Mouse (Mus musculus) embryonic fibroblast, embryonic 13.5 days (primary cell): ENCODE measurements at regions not wholly inside any gene's neighbourhood (a gene's known extent, or its start where the extent isn't known, plus 50 kb on each side); places are given as distances from the start of the nearest gene placed in this dataset.

Experiments
- CTCF ChIP-seq: IDR thresholded peaks from 2 replicates; pipeline ENCODE4 v1.5.1; 2011; ENCODE audit warnings: mild to moderate bottlenecking, control low read depth, low read length, moderate library complexity, borderline replicate concordance; ENCODE audit not compliant: insufficient read depth
- POLR2A ChIP-seq: IDR thresholded peaks from 2 replicates; pipeline ENCODE4 v1.6.1; 2011; ENCODE audit warnings: low read depth, mild to moderate bottlenecking, control low read depth, low read length, moderate library complexity

GRCm38 (mm10) chr7:95809626-95810025 is 361.4 kb upstream of the Tenm4 start:
- no peak for TF ChIP-seq POLR2A
- TF ChIP-seq CTCF: no peak
